Mouse (Mus musculus) heart, postnatal 0 days (tissue): ENCODE data around the gene Mief1.

Experiments
- CTCF ChIP-seq: IDR thresholded peaks from 2 replicates; pipeline ENCODE4 v1.5.1; 2016; ENCODE audit warnings: antibody characterized with exemption, control low read depth, low read depth
- EP300 ChIP-seq: IDR thresholded peaks from 2 replicates; pipeline ENCODE4 v1.6.1; 2016; ENCODE audit warnings: antibody characterized with exemption, low read depth

DNA sequence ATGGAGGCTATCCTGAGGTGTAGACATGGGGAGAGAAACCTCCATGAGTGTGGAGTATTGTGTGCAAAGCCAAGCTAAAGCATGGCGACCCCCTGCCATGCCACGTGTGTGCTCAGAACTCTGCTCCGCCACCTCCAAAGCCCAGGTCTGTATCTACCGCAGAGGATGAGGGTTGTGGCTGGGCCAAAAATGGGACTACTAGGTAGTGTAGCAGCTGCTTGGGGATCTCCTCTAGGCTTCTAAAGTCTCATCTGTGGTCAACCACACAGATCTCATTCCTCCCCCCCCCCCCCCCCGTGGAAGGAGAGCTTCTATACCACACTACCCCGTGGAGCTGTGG is 41.6 kb upstream of the Mief1 start:
- no peak for TF ChIP-seq CTCF
- TF ChIP-seq EP300, result no peak
